8 mouse cellular contexts compared by ENCODE assay signal in the genomic region with DNA sequence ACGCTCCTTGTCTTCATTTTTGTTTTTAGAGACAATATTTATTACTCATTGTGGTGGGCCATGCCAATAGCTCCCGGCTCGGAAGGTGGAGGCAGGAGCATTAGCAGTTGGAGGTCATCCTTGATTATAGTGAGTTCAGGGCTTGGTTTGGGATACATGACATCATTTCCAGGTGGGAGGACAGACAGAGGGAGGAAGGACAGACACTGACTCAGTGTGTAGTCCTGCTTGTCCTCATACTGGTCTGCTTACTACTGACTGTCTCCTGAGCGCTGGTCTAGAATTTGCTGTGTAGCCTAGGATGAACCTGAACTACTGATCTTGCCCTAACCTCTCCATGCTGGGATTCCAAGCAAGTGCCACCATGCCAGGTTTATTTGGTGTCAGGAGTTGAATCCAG. TPM values are rescaled to one million over a fixed set of nuclear protein-coding genes. Genes with fewer than 3 reads are reported as not detected.
DNase-seq lines count a peak whose midpoint lies in the region; ATAC-seq lines count a peak whose summit lies in the region.

Gene Desi1, minus strand, starts transcription at position 101 of the 400 bp plus-strand sequence.

- no peak within 1 kb of the TSS for H3K4me3 ChIP-seq in neural tube, embryonic 13.5 days

- no peak for DNase-seq in layer of hippocampus, adult 8-10 months (ENCODE audit: low spot score in 2 of 2)
- DNase-seq in layer of hippocampus, adult 9-11 months: no peak
- DNase-seq in adrenal gland, postnatal 36 days: no peak
- DNase-seq in gonadal fat pad, adult 2 months (ENCODE audit: low read depth): no peak
- DNase-seq in layer of hippocampus, postnatal 36 days: no peak
- no peak for DNase-seq in lung, postnatal 4 days
- DNase-seq in cerebellum, postnatal 4 days (ENCODE audit: low spot score in 2 of 2): no peak

- no peak within 1 kb of the TSS for H3K9ac ChIP-seq in neural tube, embryonic 13.5 days

- no peaks in the 10 kb centered on the region for H3K4me1 ChIP-seq in neural tube, embryonic 13.5 days (replicated peaks)

- H3K36me3 ChIP-seq in neural tube, embryonic 13.5 days: peaks cover 88% of the 10 kb centered on the region

- H3K9me3 ChIP-seq in neural tube, embryonic 13.5 days: no peaks in the 10 kb centered on the region

- no peaks in the 10 kb centered on the region for H3K27me3 ChIP-seq in neural tube, embryonic 13.5 days

- no peak within 1 kb of the TSS for H3K27ac ChIP-seq in neural tube, embryonic 13.5 days (replicated peaks)

- no peak for ATAC-seq in neural tube, embryonic 13.5 days (ENCODE audit: low read depth)

- 91% methylated on average over 4 of the region's 4 CpGs for WGBS in neural tube, embryonic 13.5 days

- H3K4me2 ChIP-seq in neural tube, embryonic 13.5 days: no peak within 1 kb of the TSS

RNA-seq across cellular contexts. Expression of gene Desi1, which starts in this region (rescaled TPM):
- 100 to 1,000 TPM in 2 of 4 experiments, 10 to 100 TPM in 2; 90.4 to 112 (median 101) TPM for total RNA-seq in layer of hippocampus, adult 8-10 months (2022)
- total RNA-seq in adrenal gland, postnatal 36 days (2021): 100 to 1,000 TPM in 1 of 2 experiments, 10 to 100 TPM in 1; 54.2 to 105 TPM
- 28.0 and 30.0 TPM in 2 replicates for polyA plus RNA-seq in gonadal fat pad, adult 2 months (2012; rRNA removed)
- 100 to 1,000 TPM; 111 to 116 TPM for total RNA-seq in layer of hippocampus, postnatal 36 days (2021)
- polyA plus RNA-seq in neural tube, embryonic 13.5 days (2015; fragmentation: Nextera tagmentation; extraction: Ambion mirVana): 43.4 and 46.2 TPM in 2 replicates
